Mouse (Mus musculus): Measurements from ENCODE around the gene Ankrd52. TPM values are rescaled to one million over a fixed set of nuclear protein-coding genes. Genes with fewer than 3 reads are reported as not detected.
A peak's percentile ranks its signal among the peaks of the same experiment; 100 is the strongest.

The Ankrd52 gene
- polyA plus RNA-seq, 1 experiment from 2014 or later = 13.4 TPM

DNA sequence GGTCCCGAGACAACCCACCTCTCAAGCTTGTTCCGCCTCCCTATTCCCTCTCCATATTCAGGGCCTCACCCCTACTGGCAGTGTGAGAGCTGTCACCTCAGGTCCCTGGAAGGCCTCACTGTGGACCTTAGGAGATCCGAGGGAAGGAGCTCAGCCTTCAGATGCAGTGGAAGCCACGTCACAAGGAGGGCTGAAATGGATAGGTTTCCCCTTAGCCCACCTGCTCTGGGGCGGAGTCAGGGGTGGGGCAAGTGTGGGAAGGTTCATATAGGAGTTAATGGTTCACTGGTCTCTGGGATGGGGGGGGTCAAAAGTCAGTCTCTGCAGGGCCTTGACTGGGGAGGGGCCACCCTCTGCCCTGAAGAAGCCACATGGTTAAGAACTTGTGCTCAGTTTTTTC lies 23.4 kb downstream of the Ankrd52 start:
- peak overlapping the region; percentile 47 for H3K4me2 ChIP-seq
- no peaks in the 10 kb centered on the region for H3K27me3 ChIP-seq (replicated peaks; ENCODE audit: control insufficient read depth, insufficient read depth, low read length)
- WGBS = 50% methylated on average over 5 of the region's 5 CpGs
- H3K27ac ChIP-seq (ENCODE audit: low read depth, low read length) = no peak overlapping the region
- H3K9ac ChIP-seq (ENCODE audit: low read depth, low read length) = no peak overlapping the region
- ATAC-seq (replicated peaks; ENCODE audit: low FRiP score) (0 out of 2 replicates have a peak, but pooled peaks have one; percentile 28), DNase-seq (ENCODE audit: low spot score) (peak; percentile 34)
- H3K36me3 ChIP-seq (ENCODE audit: control insufficient read depth, insufficient read depth, low read length) = no peaks in the 10 kb centered on the region; the same call in 1 of the 2 replicates
- no peaks in the 10 kb centered on the region for H3K9me3 ChIP-seq (ENCODE audit: control insufficient read depth, low read length)
- H3K4me3 ChIP-seq (ENCODE audit: low read depth, low read length) = peak overlapping the region; percentile 29; the same call in 1 of the 2 replicates
- peaks cover 15% of the 10 kb centered on the region for H3K4me1 ChIP-seq (replicated peaks; ENCODE audit: control insufficient read depth, insufficient read depth, low read length)

DNA sequence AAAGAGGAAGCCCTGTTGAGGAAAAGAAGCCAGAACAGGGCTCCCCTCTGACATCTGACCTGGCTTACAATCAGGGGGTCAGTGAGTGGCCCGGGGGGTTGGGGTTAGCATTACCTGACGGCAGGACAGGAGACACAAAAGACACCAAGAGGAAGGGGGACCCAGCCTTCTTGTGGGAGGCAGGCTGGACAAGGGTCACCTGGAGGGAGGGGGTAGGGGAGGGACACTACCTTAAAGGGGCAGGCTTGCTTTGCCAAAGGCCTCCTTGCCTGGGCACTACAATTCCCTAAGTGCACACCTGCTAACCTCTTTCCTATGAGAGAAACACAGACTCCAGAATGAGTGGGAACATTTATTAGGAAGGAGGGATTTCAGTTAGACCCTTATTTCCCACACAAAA lies 24.1 kb downstream of the Ankrd52 start, which contains the start of gene Slc39a5:
Gene Slc39a5, minus strand, starts transcription at position 174 of the 400 bp plus-strand sequence.
- Histone ChIP-seq H3K4me3 (ENCODE audit: low read depth, low read length) (peak within 1 kb of the TSS; percentile 29), H3K9ac (ENCODE audit: low read depth, low read length) (peak within 1 kb of the TSS; percentile 31; the same call in 1 of the 2 replicates), H3K4me2 (peak within 1 kb of the TSS; percentile 47), H3K4me1 (replicated peaks; ENCODE audit: control insufficient read depth, insufficient read depth, low read length) (peaks cover 8% of the 10 kb centered on the region), H3K36me3 (ENCODE audit: control insufficient read depth, insufficient read depth, low read length) (0 out of 2 replicates have a peak, but pooled peaks cover 3% of the 10 kb centered on the region), H3K27me3 (replicated peaks; ENCODE audit: control insufficient read depth, insufficient read depth, low read length) (no peaks in the 10 kb centered on the region), H3K27ac (ENCODE audit: low read depth, low read length) (no peak within 1 kb of the TSS), H3K9me3 (ENCODE audit: control insufficient read depth, low read length) (no peaks in the 10 kb centered on the region)
- DNase-seq (ENCODE audit: low spot score) = peak; percentile 36
- ATAC-seq (replicated peaks; ENCODE audit: low FRiP score) = no peak
- WGBS = 30% methylated on average over 2 of the region's 2 CpGs

DNA sequence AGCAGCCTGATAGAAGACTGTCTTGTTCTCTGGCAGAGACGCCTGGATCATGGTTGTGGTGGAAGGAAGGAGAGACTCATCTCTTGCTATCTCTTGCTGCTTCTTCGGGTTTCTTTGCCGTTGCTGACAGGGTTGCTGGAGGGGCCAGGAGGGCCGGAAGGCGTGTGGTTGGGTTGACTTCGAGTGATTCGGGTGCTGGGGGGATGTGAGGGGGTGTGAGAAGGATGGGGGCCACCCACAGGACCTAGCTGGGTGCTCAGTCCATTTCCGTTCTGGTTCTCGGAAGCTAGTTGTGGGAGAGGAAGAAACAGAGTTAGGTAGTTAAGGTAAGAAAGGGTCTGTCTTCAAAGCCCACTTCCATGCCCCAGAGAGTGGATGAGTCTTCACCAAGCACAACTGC lies 24.7 kb downstream of the Ankrd52 start:
- Histone ChIP-seq H3K9me3 (ENCODE audit: control insufficient read depth, low read length) (no peaks in the 10 kb centered on the region), H3K4me1 (replicated peaks; ENCODE audit: control insufficient read depth, insufficient read depth, low read length) (peaks cover 3% of the 10 kb centered on the region; the same call in 1 of the 2 replicates), H3K4me3 (ENCODE audit: low read depth, low read length) (no peak overlapping the region), H3K27me3 (replicated peaks; ENCODE audit: control insufficient read depth, insufficient read depth, low read length) (no peaks in the 10 kb centered on the region), H3K4me2 (no peak overlapping the region), H3K36me3 (ENCODE audit: control insufficient read depth, insufficient read depth, low read length) (0 out of 2 replicates have a peak, but pooled peaks cover 5% of the 10 kb centered on the region), H3K27ac (ENCODE audit: low read depth, low read length) (no peak overlapping the region), H3K9ac (ENCODE audit: low read depth, low read length) (no peak overlapping the region)
- ATAC-seq (replicated peaks; ENCODE audit: low FRiP score) (no peak), DNase-seq (ENCODE audit: low spot score) (no peak)
- 70% methylated on average over 9 of the region's 9 CpGs for WGBS

DNA sequence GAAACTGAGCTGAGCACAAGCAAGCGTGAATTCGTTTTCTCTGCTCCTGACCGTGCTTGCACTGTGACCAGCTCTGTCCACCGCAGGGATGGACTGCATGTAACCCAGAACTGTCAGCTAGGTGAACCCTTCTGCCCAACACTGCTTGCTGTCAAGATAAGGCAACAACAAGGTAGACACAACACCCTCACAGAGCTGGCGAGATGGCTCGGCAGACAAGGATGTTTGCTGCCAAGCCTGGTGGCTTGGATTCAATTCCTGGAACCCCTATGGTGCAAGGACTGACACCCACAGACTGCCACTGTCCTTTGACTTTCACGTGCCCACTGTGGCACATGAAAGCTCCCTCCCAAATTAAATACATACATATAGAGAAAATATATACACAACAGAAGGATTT lies 27.0 kb downstream of the Ankrd52 start:
- no peaks in the 10 kb centered on the region for H3K9me3 ChIP-seq (ENCODE audit: control insufficient read depth, low read length)
- WGBS = 82% methylated on average over 7 of the region's 7 CpGs
- H3K27ac ChIP-seq (ENCODE audit: low read depth, low read length) = no peak overlapping the region
- DNase-seq (ENCODE audit: low spot score) (no peak), ATAC-seq (replicated peaks; ENCODE audit: low FRiP score) (no peak)
- peaks cover 10% of the 10 kb centered on the region for H3K4me1 ChIP-seq (replicated peaks; ENCODE audit: control insufficient read depth, insufficient read depth, low read length)
- no peaks in the 10 kb centered on the region for H3K27me3 ChIP-seq (replicated peaks; ENCODE audit: control insufficient read depth, insufficient read depth, low read length)
- H3K4me2 ChIP-seq = no peak overlapping the region
- no peak overlapping the region for H3K9ac ChIP-seq (ENCODE audit: low read depth, low read length)
- peaks cover 10% of the 10 kb centered on the region; the same call in 1 of the 2 replicates for H3K36me3 ChIP-seq (ENCODE audit: control insufficient read depth, insufficient read depth, low read length)
- no peak overlapping the region for H3K4me3 ChIP-seq (ENCODE audit: low read depth, low read length)

DNA sequence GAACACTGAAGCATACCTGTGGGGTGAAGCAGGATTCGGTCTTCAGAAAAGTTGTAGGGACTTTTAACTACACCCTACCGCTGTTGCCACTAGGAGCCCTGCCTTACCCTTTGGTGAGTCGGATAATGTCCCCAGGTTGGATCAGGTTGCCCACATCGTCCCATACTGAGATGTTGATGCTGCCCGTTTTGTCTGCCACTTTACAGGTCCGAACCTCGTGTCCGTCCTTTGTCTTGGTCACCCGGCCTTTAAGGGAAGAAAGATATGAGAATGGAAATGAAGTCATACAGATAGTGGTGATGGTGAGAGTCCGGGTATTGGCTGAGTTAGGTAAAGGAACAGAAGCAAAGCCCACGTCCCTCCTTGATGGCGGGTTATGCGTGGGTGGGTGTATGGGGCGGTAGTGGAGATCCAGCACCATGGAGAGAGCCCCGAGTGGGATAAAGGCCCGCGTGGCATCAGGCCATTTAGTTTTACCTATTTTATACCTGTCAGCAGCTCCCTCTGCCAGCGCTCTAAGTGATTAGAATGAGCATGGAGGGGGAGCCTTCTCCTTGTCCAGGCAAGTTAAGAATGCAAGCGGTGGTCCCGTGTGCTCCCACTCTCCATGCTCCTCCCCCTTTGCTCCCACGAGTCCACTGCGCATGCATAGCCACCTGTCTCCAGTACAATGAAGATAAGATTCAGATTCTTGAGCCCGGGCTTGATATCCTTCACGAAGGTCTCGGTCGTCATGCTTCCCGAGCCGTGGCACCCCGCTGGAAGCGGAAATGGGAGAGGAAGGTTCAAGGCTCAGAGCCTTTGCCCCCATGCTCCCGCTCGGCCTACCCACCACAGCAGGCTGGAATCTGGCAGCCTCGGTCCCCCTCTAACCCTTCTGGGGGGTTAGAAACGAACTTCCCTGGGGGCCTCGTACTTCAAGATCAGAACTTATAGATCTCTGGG lies 31.9 kb downstream of the Ankrd52 start:
- H3K4me3 ChIP-seq (ENCODE audit: low read depth, low read length) = peak overlapping the region; percentile 79
- H3K36me3 ChIP-seq (ENCODE audit: control insufficient read depth, insufficient read depth, low read length) = peaks cover 10% of the 10 kb centered on the region; the same call in 1 of the 2 replicates
- no peaks in the 10 kb centered on the region for H3K9me3 ChIP-seq (ENCODE audit: control insufficient read depth, low read length)
- peaks cover 25% of the 10 kb centered on the region for H3K4me1 ChIP-seq (replicated peaks; ENCODE audit: control insufficient read depth, insufficient read depth, low read length)
- H3K27me3 ChIP-seq (replicated peaks; ENCODE audit: control insufficient read depth, insufficient read depth, low read length) = no peaks in the 10 kb centered on the region
- peak overlapping the region; percentile 52 for H3K27ac ChIP-seq (ENCODE audit: low read depth, low read length)
- ATAC-seq (replicated peaks; ENCODE audit: low FRiP score) = 0 out of 2 replicates have a peak, but pooled peaks have one; percentile 1
- H3K9ac ChIP-seq (ENCODE audit: low read depth, low read length) = peak overlapping the region; percentile 76
- 17% methylated on average over 35 of the region's 35 CpGs for WGBS
- DNase-seq (ENCODE audit: low spot score) = no peak
- H3K4me2 ChIP-seq = peak overlapping the region; percentile 100

DNA sequence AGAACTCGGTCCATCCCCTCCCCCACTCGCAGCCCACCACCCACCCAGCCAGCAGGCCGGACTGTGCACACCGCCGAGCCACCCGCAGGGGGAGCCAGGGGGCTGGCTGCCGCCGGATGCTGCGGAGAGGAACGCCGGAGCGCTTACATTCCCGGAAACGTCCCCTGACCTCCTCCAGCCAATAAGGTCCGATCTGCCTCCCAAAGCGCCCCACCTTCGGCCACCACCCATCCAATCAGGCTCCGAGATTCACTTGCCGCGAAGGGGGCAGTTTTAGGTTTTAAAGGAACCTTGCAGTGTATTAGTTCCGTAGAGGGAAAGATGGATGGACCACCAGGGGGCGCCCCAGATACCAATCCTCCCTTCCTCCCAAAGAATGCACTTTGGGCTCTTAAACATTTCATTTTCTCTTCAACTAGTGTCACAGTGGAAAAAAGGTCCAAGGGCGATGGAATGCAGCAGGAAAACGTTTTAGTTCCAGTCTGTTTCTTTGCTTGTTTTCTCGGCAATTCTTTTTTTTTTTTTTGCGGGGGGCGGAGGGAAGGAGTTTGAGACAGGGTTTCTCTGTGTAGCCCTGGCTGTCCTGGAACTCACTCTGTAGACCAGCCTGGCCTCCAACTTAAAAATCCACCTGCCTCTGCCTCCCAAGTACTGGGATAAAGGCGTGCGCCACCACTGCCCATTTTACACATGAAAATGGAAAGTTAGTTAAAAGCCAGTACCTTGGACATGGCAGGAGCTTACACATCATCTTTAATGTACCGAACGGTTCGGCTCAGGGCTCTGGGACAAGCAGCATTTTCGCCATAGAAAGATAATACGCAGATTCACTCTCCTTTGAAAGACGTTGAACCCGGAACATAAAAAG lies 33.0 kb downstream of the Ankrd52 start:
- H3K36me3 ChIP-seq (ENCODE audit: control insufficient read depth, insufficient read depth, low read length) = peaks cover 11% of the 10 kb centered on the region; the same call in 1 of the 2 replicates
- no peaks in the 10 kb centered on the region for H3K9me3 ChIP-seq (ENCODE audit: control insufficient read depth, low read length)
- H3K9ac ChIP-seq (ENCODE audit: low read depth, low read length) = peak overlapping the region; percentile 90
- DNase-seq (ENCODE audit: low spot score) = peak; percentile 91
- peaks cover 34% of the 10 kb centered on the region for H3K4me1 ChIP-seq (replicated peaks; ENCODE audit: control insufficient read depth, insufficient read depth, low read length)
- H3K27me3 ChIP-seq (replicated peaks; ENCODE audit: control insufficient read depth, insufficient read depth, low read length) = no peaks in the 10 kb centered on the region
- 7% methylated on average over 36 of the region's 36 CpGs for WGBS
- ATAC-seq (replicated peaks; ENCODE audit: low FRiP score) = peak; percentile 86
- H3K4me3 ChIP-seq (ENCODE audit: low read depth, low read length) = peak overlapping the region; percentile 79
- H3K27ac ChIP-seq (ENCODE audit: low read depth, low read length) = peak overlapping the region; percentile 91
- peak overlapping the region; percentile 100 for H3K4me2 ChIP-seq

DNA sequence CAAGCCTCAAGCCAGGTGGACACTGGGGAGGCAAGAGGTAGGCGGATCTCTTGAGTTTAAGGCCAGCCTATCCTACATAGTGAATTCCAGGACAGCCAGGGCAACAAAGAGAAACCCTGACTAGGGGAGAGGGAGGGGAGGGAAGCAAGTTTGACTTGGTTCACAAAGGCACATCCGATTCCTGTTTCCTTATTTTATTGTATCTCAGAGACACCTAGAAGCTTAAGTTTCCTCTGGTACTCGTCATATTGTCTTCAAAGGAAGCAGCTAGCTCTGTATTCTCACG lies 33.6 kb downstream of the Ankrd52 start:
- 23% methylated on average over 4 of the region's 4 CpGs for WGBS
- H3K9me3 ChIP-seq (ENCODE audit: control insufficient read depth, low read length) = no peaks in the 10 kb centered on the region
- peak overlapping the region; percentile 100 for H3K4me2 ChIP-seq
- peak overlapping the region; percentile 91 for H3K27ac ChIP-seq (ENCODE audit: low read depth, low read length)
- H3K4me3 ChIP-seq (ENCODE audit: low read depth, low read length) = peak overlapping the region; percentile 79
- H3K27me3 ChIP-seq (replicated peaks; ENCODE audit: control insufficient read depth, insufficient read depth, low read length) = no peaks in the 10 kb centered on the region
- ATAC-seq (replicated peaks; ENCODE audit: low FRiP score) (no peak), DNase-seq (ENCODE audit: low spot score) (no peak)
- peaks cover 14% of the 10 kb centered on the region; the same call in 1 of the 2 replicates for H3K36me3 ChIP-seq (ENCODE audit: control insufficient read depth, insufficient read depth, low read length)
- H3K4me1 ChIP-seq (replicated peaks; ENCODE audit: control insufficient read depth, insufficient read depth, low read length) = peaks cover 34% of the 10 kb centered on the region
- peak overlapping the region; percentile 90 for H3K9ac ChIP-seq (ENCODE audit: low read depth, low read length)
